Mouse (Mus musculus): Measurements from ENCODE around the gene Fam104a.

DNA sequence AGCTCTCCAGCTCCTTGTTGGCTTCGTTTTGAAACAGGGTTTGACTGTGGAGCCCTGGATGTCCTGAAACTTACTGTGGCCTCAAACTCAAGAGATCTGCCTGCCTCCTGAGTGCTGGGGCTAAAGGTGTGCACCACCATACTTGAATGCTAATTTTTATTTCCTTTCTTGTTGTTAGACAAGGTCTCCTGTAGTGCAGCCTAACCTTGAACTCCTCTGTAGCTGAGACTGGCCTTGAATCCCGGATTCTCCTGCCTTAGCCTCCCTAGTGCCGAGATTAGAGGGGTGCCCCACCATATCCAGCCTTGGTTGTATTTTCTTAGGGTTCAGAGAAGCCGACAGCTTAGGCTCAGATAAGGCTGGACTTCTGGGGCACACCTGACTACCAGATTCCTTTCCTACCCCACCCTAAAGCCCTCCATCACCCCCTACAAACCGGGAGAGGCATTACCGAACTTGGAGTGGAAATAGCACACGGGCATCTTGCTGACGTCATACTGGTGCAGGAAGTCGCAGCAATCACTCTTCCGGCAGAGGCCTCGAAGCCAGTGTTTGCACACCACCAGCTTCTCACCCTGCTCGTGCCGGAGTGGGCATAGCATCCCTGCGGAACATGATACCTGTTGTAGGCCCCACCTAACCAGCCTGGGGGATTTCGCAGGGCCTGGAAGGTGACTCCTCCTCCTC is 22.2 kb upstream of the Fam104a start:
- no peak for TF ChIP-seq CTCF (IDR thresholded peaks at IDR 0.05; ENCODE audit: control insufficient read depth, insufficient read depth, insufficient replicate concordance, low read depth, low read length)
- TF ChIP-seq POLR2A (IDR thresholded peaks at IDR 0.05; ENCODE audit: control insufficient read depth, low read depth, low read length) = no peak

Measured in testis, adult 2 months (tissue).